Mouse (Mus musculus): ENCODE data around the gene Ttc7b. TPM values are rescaled to one million over a fixed set of nuclear protein-coding genes. Genes with fewer than 3 reads are reported as not detected.

Ttc7b gene
- polyA plus RNA-seq, 1 experiment = 0.13 TPM

DNA sequence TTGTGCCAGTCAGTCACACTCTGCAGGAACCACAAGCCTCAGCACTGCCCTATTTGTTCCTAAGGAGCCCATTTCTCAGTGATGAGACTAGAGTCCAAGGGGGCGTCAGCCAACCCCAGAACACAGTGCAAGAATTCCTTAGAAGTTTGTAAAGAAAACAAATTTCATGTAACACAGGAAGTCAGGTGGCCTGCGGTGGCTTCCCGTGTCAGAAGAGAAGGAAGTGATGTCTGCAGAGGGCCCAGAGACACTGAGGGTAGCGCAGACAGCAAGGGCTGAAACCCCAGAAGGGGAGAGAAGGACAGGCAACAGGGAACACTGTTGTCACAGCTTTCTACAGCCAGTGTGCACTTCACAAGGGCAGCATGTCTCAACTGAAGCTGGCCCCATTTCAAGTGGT is 19.4 kb downstream of the Ttc7b start:
- H3K9me3 ChIP-seq (ENCODE audit: control insufficient read depth, low read length) = no peaks in the 10 kb centered on the region
- H3K27me3 ChIP-seq (ENCODE audit: control insufficient read depth) = no peaks in the 10 kb centered on the region
- TF ChIP-seq TAL1 (IDR thresholded peaks at IDR 0.05; ENCODE audit: low read length) (no peak), GATA1 (IDR thresholded peaks at IDR 0.05; ENCODE audit: low read length) (no peak)
- H3K36me3 ChIP-seq (ENCODE audit: control insufficient read depth) = no peaks in the 10 kb centered on the region; the same call in 1 of the 2 replicates
- peaks cover 2% of the 10 kb centered on the region; the same call in 1 of the 2 replicates for H3K4me1 ChIP-seq (ENCODE audit: control insufficient read depth)
- H3K4me3 ChIP-seq (replicated peaks) = no peak overlapping the region

DNA sequence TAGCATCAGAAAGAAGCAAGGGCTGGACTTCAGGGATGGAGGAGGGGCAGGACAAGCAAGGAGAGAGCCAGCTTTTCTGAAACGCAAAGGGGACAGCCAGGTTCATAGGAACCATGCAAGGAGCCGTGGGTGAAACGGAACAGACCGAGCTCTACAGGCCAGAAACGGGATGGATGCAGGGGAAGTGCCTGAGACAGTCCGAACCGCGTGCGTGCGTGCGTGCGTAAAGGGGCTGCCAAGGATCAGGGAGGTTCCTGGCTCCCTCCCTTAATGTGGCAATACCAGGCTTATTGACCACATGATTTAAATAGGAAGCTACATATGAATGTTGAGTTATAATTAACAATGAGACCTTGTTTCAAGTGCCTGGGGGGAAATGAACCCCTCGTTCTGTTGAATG is 21.2 kb downstream of the Ttc7b start:
- no peaks in the 10 kb centered on the region for H3K9me3 ChIP-seq (ENCODE audit: control insufficient read depth, low read length)
- H3K27me3 ChIP-seq (ENCODE audit: control insufficient read depth) = no peaks in the 10 kb centered on the region
- H3K4me3 ChIP-seq (replicated peaks) = no peak overlapping the region
- no peaks in the 10 kb centered on the region for H3K4me1 ChIP-seq (ENCODE audit: control insufficient read depth)
- TF ChIP-seq GATA1 (IDR thresholded peaks at IDR 0.05; ENCODE audit: low read length) (no peak), TAL1 (IDR thresholded peaks at IDR 0.05; ENCODE audit: low read length) (no peak)
- no peaks in the 10 kb centered on the region; the same call in 1 of the 2 replicates for H3K36me3 ChIP-seq (ENCODE audit: control insufficient read depth)

DNA sequence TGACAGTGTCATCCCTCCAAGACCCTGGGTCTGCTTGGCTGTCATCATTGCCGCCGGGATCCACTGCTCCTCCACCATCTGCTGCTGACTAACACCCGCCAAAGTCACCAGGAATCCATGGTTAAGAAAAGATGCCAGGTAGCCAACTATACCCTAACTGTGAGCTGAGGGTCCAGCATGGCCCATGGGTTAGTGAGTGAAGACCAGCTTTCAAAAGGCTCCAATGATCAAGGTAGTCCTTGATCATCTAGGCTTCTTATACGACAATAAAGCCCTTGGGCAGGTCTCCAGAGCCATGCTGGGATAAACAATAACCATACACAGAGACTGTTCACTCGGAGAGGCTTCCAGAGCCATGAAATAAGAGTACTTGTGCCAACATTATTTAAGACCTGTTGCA is 22.6 kb downstream of the Ttc7b start:
- H3K27me3 ChIP-seq (ENCODE audit: control insufficient read depth) = no peaks in the 10 kb centered on the region
- H3K4me3 ChIP-seq (replicated peaks) = no peak overlapping the region
- no peak for TF ChIP-seq GATA1 (IDR thresholded peaks at IDR 0.05; ENCODE audit: low read length)
- no peak for TF ChIP-seq TAL1 (IDR thresholded peaks at IDR 0.05; ENCODE audit: low read length)
- no peaks in the 10 kb centered on the region for H3K4me1 ChIP-seq (ENCODE audit: control insufficient read depth)
- H3K9me3 ChIP-seq (ENCODE audit: control insufficient read depth, low read length) = no peaks in the 10 kb centered on the region
- no peaks in the 10 kb centered on the region; the same call in 1 of the 2 replicates for H3K36me3 ChIP-seq (ENCODE audit: control insufficient read depth)

DNA sequence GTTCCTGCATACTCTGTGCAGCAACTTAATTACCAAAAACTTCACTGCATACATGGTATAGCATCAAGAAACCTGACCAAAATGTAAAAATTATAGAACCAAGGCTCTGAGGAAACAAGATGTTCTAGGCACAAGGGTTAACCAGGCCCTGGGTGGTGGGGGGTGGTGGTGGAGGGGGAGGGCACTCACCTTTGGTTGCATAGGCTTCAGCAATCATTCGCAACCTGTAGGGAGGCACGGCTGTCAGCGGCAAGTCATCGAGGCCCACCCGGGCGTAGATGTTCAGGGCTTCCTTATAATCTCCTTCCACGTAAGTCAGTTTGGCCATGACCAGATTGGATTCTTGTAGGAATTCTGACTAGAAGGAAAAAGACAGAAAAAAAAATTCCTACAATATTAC is 25.5 kb downstream of the Ttc7b start:
- TF ChIP-seq GATA1 (IDR thresholded peaks at IDR 0.05; ENCODE audit: low read length) (no peak), TAL1 (IDR thresholded peaks at IDR 0.05; ENCODE audit: low read length) (no peak)
- H3K36me3 ChIP-seq (ENCODE audit: control insufficient read depth) = no peaks in the 10 kb centered on the region; the same call in 1 of the 2 replicates
- H3K4me1 ChIP-seq (ENCODE audit: control insufficient read depth) = no peaks in the 10 kb centered on the region
- no peaks in the 10 kb centered on the region for H3K27me3 ChIP-seq (ENCODE audit: control insufficient read depth)
- no peaks in the 10 kb centered on the region for H3K9me3 ChIP-seq (ENCODE audit: control insufficient read depth, low read length)
- H3K4me3 ChIP-seq (replicated peaks) = no peak overlapping the region

DNA sequence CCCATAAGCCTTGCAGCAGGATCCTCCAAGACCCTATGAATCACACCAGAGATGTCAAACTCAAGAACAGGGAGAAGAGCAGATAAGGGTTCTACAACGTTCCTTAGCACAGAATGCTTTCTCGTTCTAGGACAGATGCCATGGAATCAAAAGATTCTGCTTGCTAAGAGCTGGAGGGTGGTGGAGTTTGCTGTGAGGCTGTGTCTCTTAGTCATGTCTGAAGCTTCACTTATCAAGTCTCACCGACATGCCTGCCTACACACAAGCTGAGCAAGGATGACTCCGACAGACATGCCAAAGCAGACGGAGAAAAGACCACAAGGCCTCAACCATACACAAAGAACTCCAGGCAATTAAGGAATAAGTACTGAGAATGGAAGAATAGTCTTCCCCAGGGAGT is 27.4 kb downstream of the Ttc7b start:
- Histone ChIP-seq H3K27me3 (ENCODE audit: control insufficient read depth) (no peaks in the 10 kb centered on the region), H3K4me1 (ENCODE audit: control insufficient read depth) (no peaks in the 10 kb centered on the region), H3K4me3 (replicated peaks) (no peak overlapping the region), H3K9me3 (ENCODE audit: control insufficient read depth, low read length) (no peaks in the 10 kb centered on the region), H3K36me3 (ENCODE audit: control insufficient read depth) (no peaks in the 10 kb centered on the region; the same call in 1 of the 2 replicates)
- TF ChIP-seq GATA1 (IDR thresholded peaks at IDR 0.05; ENCODE audit: low read length) (no peak), TAL1 (IDR thresholded peaks at IDR 0.05; ENCODE audit: low read length) (no peak)

DNA sequence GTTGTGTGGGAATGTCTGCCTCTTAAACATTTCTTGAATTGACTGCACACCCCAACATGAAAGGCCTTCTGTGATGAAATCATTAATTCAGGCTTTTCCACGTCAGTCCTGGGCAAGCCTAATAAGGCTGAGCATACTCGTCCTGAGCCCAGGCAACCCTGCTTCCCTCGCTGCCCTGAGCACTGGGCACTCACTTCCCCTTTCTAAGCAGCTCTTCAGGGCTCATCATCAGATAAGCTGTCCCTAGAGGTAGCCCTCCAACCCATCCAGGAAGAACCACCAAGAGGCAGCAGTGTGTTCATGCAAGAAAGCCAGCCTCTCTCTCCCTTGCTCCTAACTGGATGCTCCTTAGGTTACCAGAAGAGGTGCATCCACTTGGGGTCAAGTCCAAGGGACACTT is 27.9 kb downstream of the Ttc7b start:
- H3K4me1 ChIP-seq (ENCODE audit: control insufficient read depth) = no peaks in the 10 kb centered on the region
- no peak for TF ChIP-seq TAL1 (IDR thresholded peaks at IDR 0.05; ENCODE audit: low read length)
- no peak for TF ChIP-seq GATA1 (IDR thresholded peaks at IDR 0.05; ENCODE audit: low read length)
- H3K27me3 ChIP-seq (ENCODE audit: control insufficient read depth) = no peaks in the 10 kb centered on the region
- no peaks in the 10 kb centered on the region for H3K9me3 ChIP-seq (ENCODE audit: control insufficient read depth, low read length)
- no peaks in the 10 kb centered on the region; the same call in 1 of the 2 replicates for H3K36me3 ChIP-seq (ENCODE audit: control insufficient read depth)
- no peak overlapping the region for H3K4me3 ChIP-seq (replicated peaks)

- Histone ChIP-seq H3K4me1 (ENCODE audit: control insufficient read depth) (no peaks in the 10 kb centered on the region), H3K36me3 (ENCODE audit: control insufficient read depth) (no peaks in the 10 kb centered on the region; the same call in 1 of the 2 replicates), H3K27me3 (ENCODE audit: control insufficient read depth) (no peaks in the 10 kb centered on the region), H3K4me3 (replicated peaks) (no peak overlapping the region), H3K9me3 (ENCODE audit: control insufficient read depth, low read length) (no peaks in the 10 kb centered on the region)
- TF ChIP-seq TAL1 (IDR thresholded peaks at IDR 0.05; ENCODE audit: low read length) (no peak), GATA1 (IDR thresholded peaks at IDR 0.05; ENCODE audit: low read length) (no peak)
These were observed 28.5 kb downstream of the Ttc7b start for GRCm38 (mm10) chr12:100491967-100492611.

DNA sequence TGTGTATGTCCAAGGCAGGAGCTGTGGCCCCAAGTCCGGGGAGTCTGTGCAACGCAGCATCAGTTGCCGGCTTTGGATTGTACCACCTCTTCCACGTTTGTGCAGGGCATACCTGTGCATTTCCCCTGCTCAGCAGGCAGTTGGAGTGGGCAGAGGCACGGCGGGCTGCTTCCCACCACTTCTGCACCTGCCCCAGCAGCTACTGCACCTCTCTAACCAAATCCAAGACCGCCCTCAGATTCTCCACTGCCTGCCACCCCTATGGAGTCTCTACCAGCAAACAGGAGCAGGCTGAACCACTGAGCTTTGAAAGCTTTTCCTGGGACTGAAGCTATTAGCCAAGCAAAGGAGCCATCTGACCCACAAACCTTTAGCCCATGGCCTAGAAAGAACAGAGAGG is 30.8 kb downstream of the Ttc7b start:
- TF ChIP-seq TAL1 (IDR thresholded peaks at IDR 0.05; ENCODE audit: low read length) (no peak), GATA1 (IDR thresholded peaks at IDR 0.05; ENCODE audit: low read length) (no peak)
- no peak overlapping the region for H3K4me3 ChIP-seq (replicated peaks)
- no peaks in the 10 kb centered on the region for H3K4me1 ChIP-seq (ENCODE audit: control insufficient read depth)
- H3K27me3 ChIP-seq (ENCODE audit: control insufficient read depth) = no peaks in the 10 kb centered on the region
- no peaks in the 10 kb centered on the region; the same call in 1 of the 2 replicates for H3K36me3 ChIP-seq (ENCODE audit: control insufficient read depth)
- H3K9me3 ChIP-seq (ENCODE audit: control insufficient read depth, low read length) = no peaks in the 10 kb centered on the region

- no peaks in the 10 kb centered on the region for H3K36me3 ChIP-seq (ENCODE audit: control insufficient read depth)
- no peaks in the 10 kb centered on the region for H3K9me3 ChIP-seq (ENCODE audit: control insufficient read depth, low read length)
- TF ChIP-seq GATA1 (IDR thresholded peaks at IDR 0.05; ENCODE audit: low read length) (no peak), TAL1 (IDR thresholded peaks at IDR 0.05; ENCODE audit: low read length) (no peak)
- H3K4me3 ChIP-seq (replicated peaks) = no peak overlapping the region
- H3K4me1 ChIP-seq (ENCODE audit: control insufficient read depth) = no peaks in the 10 kb centered on the region
- no peaks in the 10 kb centered on the region for H3K27me3 ChIP-seq (ENCODE audit: control insufficient read depth)
These were observed 32.3 kb downstream of the Ttc7b start for GRCm38 (mm10) chr12:100488368-100488767.

Data from erythroblast, embryonic 14.5 days (primary cell).